Comparison of ENCODE assay signal across 7 mouse cellular contexts in genomic region chr4:137722692-137723427, GRCm38 (mm10). TPM values are rescaled to one million over a fixed set of nuclear protein-coding genes. Genes with fewer than 3 reads are reported as not detected.
DNase-seq lines count a peak whose midpoint lies in the region; ATAC-seq and TF ChIP-seq lines count a peak whose summit lies in the region.

No protein-coding gene starts in this region.

- H3K4me2 ChIP-seq in forebrain, embryonic 12.5 days, result peak overlapping the region; percentile 41
- no peak overlapping the region for H3K4me2 ChIP-seq in lung, postnatal 0 days (replicated peaks; ENCODE audit: low read depth, low read length)

- no peak overlapping the region for H3K9ac ChIP-seq in MEL (ENCODE audit: control insufficient read depth, low read depth, low read length, poor library complexity, severe bottlenecking)
- 0 out of 2 replicates have a peak overlapping the region, but pooled peaks have one; percentile 42 for H3K9ac ChIP-seq in forebrain, embryonic 12.5 days
- H3K9ac ChIP-seq in lung, postnatal 0 days (replicated peaks; ENCODE audit: low read depth), result no peak overlapping the region

- no peak overlapping the region for H3K27ac ChIP-seq in MEL (ENCODE audit: control insufficient read depth, low read depth, low read length)
- no peak overlapping the region for H3K27ac ChIP-seq in forebrain, embryonic 12.5 days
- no peak overlapping the region for H3K27ac ChIP-seq in lung, postnatal 0 days (ENCODE audit: low read length)

- WGBS in forebrain, embryonic 12.5 days, result 27% methylated on average over 12 of the region's 12 CpGs
- 29% methylated on average over 12 of the region's 12 CpGs for WGBS in lung, postnatal 0 days

- TF ChIP-seq CTCF in MEL (IDR thresholded peaks at IDR 0.05 in 2 of 3, conservative IDR thresholded peaks at IDR 0.05 in 1 of 3; ENCODE audit: control insufficient read depth in 1 of 3, insufficient read depth in 1 of 3, low read depth in 2 of 3, low read length in 3 of 3, poor library complexity in 1 of 3, severe bottlenecking in 1 of 3), result peak; percentile 88 to 96 (median 88)
- peak; percentile 95 for TF ChIP-seq CTCF in lung, postnatal 0 days (IDR thresholded peaks at IDR 0.05)

- peak; percentile 24; the same call in 1 of the 2 replicates for ATAC-seq in forebrain, embryonic 12.5 days (ENCODE audit: low FRiP score)
- 0 out of 2 replicates have a peak, but pooled peaks have one; percentile 29 for ATAC-seq in lung, postnatal 0 days

- TF ChIP-seq RAD21 in MEL (IDR thresholded peaks at IDR 0.05; ENCODE audit: low read depth, low read length), result peak; percentile 81

- TF ChIP-seq EP300 in MEL (IDR thresholded peaks at IDR 0.05; ENCODE audit: low read depth in 1 of 2, low read length in 2 of 2), result no peak
- no peak for TF ChIP-seq EP300 in lung, postnatal 0 days (IDR thresholded peaks at IDR 0.05)

- H3K27me3 ChIP-seq in MEL (ENCODE audit: control insufficient read depth in 1 of 2, insufficient read depth in 2 of 2, low read length in 2 of 2), result no peaks in the 10 kb centered on the region
- peaks cover 44% of the 10 kb centered on the region for H3K27me3 ChIP-seq in forebrain, embryonic 12.5 days
- H3K27me3 ChIP-seq in lung, postnatal 0 days (replicated peaks; ENCODE audit: insufficient read depth, low read length), result peaks cover 8% of the 10 kb centered on the region; the same call in 1 of the 2 replicates

- no peaks in the 10 kb centered on the region for H3K79me2 ChIP-seq in MEL (ENCODE audit: control insufficient read depth, insufficient read depth, low read length, poor library complexity)

- DNase-seq in MEL (ENCODE audit: low read depth, low spot score), result peak; percentile 67
- DNase-seq in c-Kit-positive CD71-positive TER-119-negative erythroid progenitor cells, embryonic 14.5 days (ENCODE audit: low read depth), result peak; percentile 54
- peak; percentile 73 to 82 for DNase-seq in heart, postnatal 36 days
- DNase-seq in layer of hippocampus, adult 9-10 months (ENCODE audit: low spot score), result peak; percentile 77
- DNase-seq in lung, postnatal 0 days (ENCODE audit: low spot score), result peak; percentile 58
- peak; percentile 93 for DNase-seq in retina, embryonic 14.5 days (ENCODE audit: low spot score)

- no peaks in the 10 kb centered on the region for H3K9me3 ChIP-seq in MEL (replicated peaks; ENCODE audit: insufficient read depth, low read length)
- no peaks in the 10 kb centered on the region for H3K9me3 ChIP-seq in forebrain, embryonic 12.5 days
- H3K9me3 ChIP-seq in lung, postnatal 0 days (ENCODE audit: low read length), result no peaks in the 10 kb centered on the region

- TF ChIP-seq POLR2A in MEL (IDR thresholded peaks at IDR 0.05; ENCODE audit: control insufficient read depth in 1 of 2, insufficient read depth in 1 of 2, low read depth in 1 of 2, low read length in 2 of 2, poor library complexity in 1 of 2), result no peak

- H3K4me1 ChIP-seq in MEL (ENCODE audit: control insufficient read depth in 1 of 2, insufficient read depth in 2 of 2, low read length in 2 of 2), result no peaks in the 10 kb centered on the region
- peaks cover 40% of the 10 kb centered on the region for H3K4me1 ChIP-seq in forebrain, embryonic 12.5 days
- H3K4me1 ChIP-seq in lung, postnatal 0 days (ENCODE audit: insufficient read depth, low read depth, low read length), result no peaks in the 10 kb centered on the region

- no peaks in the 10 kb centered on the region for H3K36me3 ChIP-seq in MEL (ENCODE audit: control insufficient read depth in 1 of 2, insufficient read depth in 2 of 2, low read length in 2 of 2)
- H3K36me3 ChIP-seq in forebrain, embryonic 12.5 days (replicated peaks), result no peaks in the 10 kb centered on the region
- H3K36me3 ChIP-seq in lung, postnatal 0 days (ENCODE audit: insufficient read depth, low read length), result peaks cover 3% of the 10 kb centered on the region; the same call in 1 of the 2 replicates

- intact Hi-C loops in heart, postnatal 36 days (cut with DNase I), result loop anchor here (1.0 kb wide), 2 partner anchors 40 to 47 kb away; no protein-coding TSS in a partner anchor

- no peak overlapping the region for H3K4me3 ChIP-seq in MEL (ENCODE audit: control insufficient read depth in 1 of 2, insufficient read depth in 1 of 2, low read depth in 2 of 2, low read length in 2 of 2)
- 0 out of 2 replicates have a peak overlapping the region, but pooled peaks have one; percentile 15 for H3K4me3 ChIP-seq in forebrain, embryonic 12.5 days (replicated peaks)
- no peak overlapping the region for H3K4me3 ChIP-seq in lung, postnatal 0 days (ENCODE audit: low read depth, low read length)

TF ChIP-seq in MEL, 35 proteins besides CTCF, POLR2A, EP300 and RAD21:
- TF ChIP-seq MAFK (IDR thresholded peaks at IDR 0.05; ENCODE audit: borderline replicate concordance, low read depth, low read length) (no peak), NELFE (IDR thresholded peaks at IDR 0.05; ENCODE audit: low read depth, low read length) (no peak), SIN3A (IDR thresholded peaks at IDR 0.05; ENCODE audit: low read length) (no peak), CHD1 (IDR thresholded peaks at IDR 0.05; ENCODE audit: low read depth, low read length) (no peak), ZMIZ1 (IDR thresholded peaks at IDR 0.05; ENCODE audit: low read depth, low read length) (no peak), MYB (IDR thresholded peaks at IDR 0.05; ENCODE audit: low read depth, low read length) (no peak), ZNF384 (IDR thresholded peaks at IDR 0.05; ENCODE audit: low read depth, low read length) (no peak), JUND (IDR thresholded peaks at IDR 0.05; ENCODE audit: low read depth, low read length) (no peak), TAL1 (IDR thresholded peaks at IDR 0.05; ENCODE audit: low read length) (no peak), USF2 (IDR thresholded peaks at IDR 0.05; ENCODE audit: borderline replicate concordance in 1 of 2, insufficient read depth in 1 of 2, low read depth in 1 of 2, low read length in 2 of 2) (no peak), ETS1 (IDR thresholded peaks at IDR 0.05; ENCODE audit: low read depth, low read length) (no peak), MAX (IDR thresholded peaks at IDR 0.05; ENCODE audit: low read length) (no peak), GATA1 (IDR thresholded peaks at IDR 0.05; ENCODE audit: low read depth, low read length) (no peak), CHD2 (IDR thresholded peaks at IDR 0.05; ENCODE audit: low read length) (no peak), SMC3 (IDR thresholded peaks at IDR 0.05; ENCODE audit: low read depth, low read length) (peak; percentile 86), HCFC1 (IDR thresholded peaks at IDR 0.05; ENCODE audit: low read depth, low read length) (no peak), MAZ (IDR thresholded peaks at IDR 0.05; ENCODE audit: low read depth, low read length) (peak; percentile 40; the same call in 1 of the 2 replicates), ZC3H11A (IDR thresholded peaks at IDR 0.05; ENCODE audit: low read depth, low read length) (peak; percentile 70), USF1 (IDR thresholded peaks at IDR 0.05; ENCODE audit: low read depth, low read length) (no peak), MXI1 (IDR thresholded peaks at IDR 0.05; ENCODE audit: low read depth, low read length) (no peak), GABPA (IDR thresholded peaks at IDR 0.05; ENCODE audit: low read depth, low read length) (no peak), RCOR1 (IDR thresholded peaks at IDR 0.05; ENCODE audit: low read depth, low read length) (no peak), MYC (IDR thresholded peaks at IDR 0.05; ENCODE audit: low read depth, low read length) (no peak), KAT2A (conservative IDR thresholded peaks at IDR 0.05; ENCODE audit: low read depth, low read length) (no peak)

RNA-seq across cellular contexts. Expression of gene Rap1gap, which starts 58.3 kb away (rescaled TPM):
- 7.6 and 7.7 TPM in 2 replicates for total RNA-seq in MEL (2012; rRNA removed)
- polyA plus RNA-seq in MEL (2012; ENCODE audit: insufficient read depth in 1 of 2, insufficient read length in 2 of 2, low read depth in 1 of 2, low replicate concordance in 2 of 2, missing spikeins in 1 of 2), result 10 to 100 TPM in 1 of 2 experiments, not detected in 1; 42.6 TPM
- 7.3 and 8.6 TPM in 2 replicates for polyA plus RNA-seq in forebrain, embryonic 12.5 days (2016; fragmentation: Nextera tagmentation; extraction: Ambion mirVana)
- 10 to 100 TPM; 11.4 to 17.6 TPM for total RNA-seq in heart, postnatal 36 days (2021)
- 34.9 and 48.8 TPM in 2 replicates for polyA plus RNA-seq in lung, postnatal 0 days (2015; fragmentation: Nextera tagmentation; extraction: Ambion mirVana)
